Mouse (Mus musculus) liver, embryonic 11.5 days (tissue): ENCODE results near the gene Colgalt2. TPM values are rescaled to one million over a fixed set of nuclear protein-coding genes. Genes with fewer than 3 reads are reported as not detected.
"Not testable (repeated sequence)": the region's sequence is repeated elsewhere in the genome, so short reads cannot be mapped to it uniquely, and the experiment has no call there.

Experiments
- ATAC-seq: fragments of 200-750 bp; cut with Nextera tagmentation; replicated peaks from 2 replicates; pipeline ENCODE4 v1.8.0; 2017; ENCODE audit warnings: moderate number of reproducible peaks, mild to moderate bottlenecking, moderate TSS enrichment, moderate library complexity; ENCODE audit not compliant: low FRiP score
- DNase-seq: peaks from one replicate; pipeline ENCODE4 v3.0.0-alpha.2; 2017; ENCODE audit warnings: low spot score
- H3K27ac ChIP-seq: fragments of 300-500 bp; sonication (generic); 2 replicates; pipeline ENCODE4 v1.5.1; 2014; ENCODE audit warnings: mild to moderate bottlenecking, low read depth, low read length, control low read depth
- H3K27me3 ChIP-seq: fragments of 300-500 bp; sonication (generic); replicated peaks from 2 replicates; pipeline ENCODE4 v1.6.1; 2014; ENCODE audit warnings: low read length, mixed read lengths; ENCODE audit not compliant: control insufficient read depth, insufficient read depth
- H3K36me3 ChIP-seq: fragments of 300-500 bp; sonication (generic); 2 replicates; pipeline ENCODE4 v1.6.1; 2014; ENCODE audit warnings: mild to moderate bottlenecking, low read length, moderate library complexity, mixed read lengths; ENCODE audit not compliant: control insufficient read depth, insufficient read depth
- H3K4me1 ChIP-seq: fragments of 300-500 bp; sonication (generic); replicated peaks from 2 replicates; pipeline ENCODE4 v1.6.1; 2014; ENCODE audit warnings: low read length, mixed read lengths; ENCODE audit not compliant: control insufficient read depth, insufficient read depth
- H3K4me2 ChIP-seq: fragments of 300-500 bp; sonication (generic); 2 replicates; pipeline ENCODE4 v1.6.1; 2014; ENCODE audit warnings: mild to moderate bottlenecking, control low read depth, moderate library complexity
- H3K4me3 ChIP-seq: fragments of 300-500 bp; sonication (generic); 2 replicates; pipeline ENCODE4 v1.5.1; 2014; ENCODE audit warnings: low read depth, low read length, control low read depth
- H3K9ac ChIP-seq: fragments of 300-500 bp; sonication (generic); 2 replicates; pipeline ENCODE4 v1.6.1; 2014; ENCODE audit warnings: low read depth, low read length, control low read depth
- H3K9me3 ChIP-seq: fragments of 300-500 bp; sonication (generic); 2 replicates; pipeline ENCODE4 v1.6.1; 2016; ENCODE audit warnings: low read length, inconsistent platforms, mixed read lengths; ENCODE audit not compliant: control insufficient read depth
- WGBS: fragments of 180-500 bp; shearing (Covaris S2); extraction: QIAGEN DNeasy Blood & Tissue Kit; methylation state at CpG from one replicate; pipeline ENCODE4 v1.1.7; 2014; 5-methylcytosine and 5-hydroxymethylcytosine counted together
- polyA plus RNA-seq: library from polyadenylated mRNA; unstranded; fragments of >200 nt; fragmentation: Nextera tagmentation; extraction: Ambion mirVana; gene quantifications from 2 replicates; pipeline ENCODE4 v1.2.1, GENCODE M21; 2014

Gene Colgalt2
- polyA plus RNA-seq, 1 experiment from 2014 or later = 1.7 TPM

- Histone ChIP-seq H3K27ac (no peak overlapping the region), H3K4me3 (no peak overlapping the region), H3K4me1 (no peaks in the 10 kb centered on the region), H3K9me3 (no peaks in the 10 kb centered on the region), H3K9ac (no peak overlapping the region), H3K36me3 (no peaks in the 10 kb centered on the region), H3K4me2 (no peak overlapping the region), H3K27me3 (no peaks in the 10 kb centered on the region)
- ATAC-seq (no peak), DNase-seq (no peak)
- WGBS = 70% methylated on average over 4 of the region's 4 CpGs
Measured at GRCm38 (mm10) chr1:152434166-152434565, 34.5 kb downstream of the Colgalt2 start.

- H3K4me2 ChIP-seq, H3K9ac ChIP-seq, H3K4me1 ChIP-seq, ATAC-seq, H3K27ac ChIP-seq, DNase-seq, H3K27me3 ChIP-seq, H3K9me3 ChIP-seq, H3K4me3 ChIP-seq, H3K36me3 ChIP-seq: not testable (repeated sequence)
- 76% methylated on average over 15 of the region's 17 CpGs for whole genome bisulfite sequencing
Measured at GRCm38 (mm10) chr1:152437518-152437917, 37.9 kb downstream of the Colgalt2 start.

- Histone ChIP-seq H3K27ac (no peak overlapping the region), H3K4me2 (no peak overlapping the region), H3K27me3 (no peaks in the 10 kb centered on the region), H3K36me3 (no peaks in the 10 kb centered on the region), H3K4me1 (no peaks in the 10 kb centered on the region), H3K9ac (no peak overlapping the region), H3K4me3 (no peak overlapping the region), H3K9me3 (no peaks in the 10 kb centered on the region)
- no peak for ATAC-seq
- no peak for DNase-seq
- 74% methylated on average over 4 of the region's 4 CpGs for WGBS
Measured at GRCm38 (mm10) chr1:152439408-152439807, 39.8 kb downstream of the Colgalt2 start.

- ATAC-seq = no peak
- 80% methylated on average over 10 of the region's 10 CpGs for WGBS
- H3K4me2 ChIP-seq = no peak overlapping the region
Measured at GRCm38 (mm10) chr1:152439874-152440273, 40.2 kb downstream of the Colgalt2 start.

GRCm38 (mm10) chr1:152444630-152445029 is 45.0 kb downstream of the Colgalt2 start:
- DNase-seq = no peak
- WGBS = 82% methylated on average over 7 of the region's 7 CpGs

More at GRCm38 (mm10) chr1:152439874-152440273, 40.2 kb downstream of the Colgalt2 start:
- Histone ChIP-seq H3K27me3 (no peaks in the 10 kb centered on the region), H3K27ac (no peak overlapping the region), H3K9me3 (no peaks in the 10 kb centered on the region), H3K9ac (no peak overlapping the region), H3K36me3 (no peaks in the 10 kb centered on the region), H3K4me3 (no peak overlapping the region), H3K4me1 (no peaks in the 10 kb centered on the region)
- no peak for DNase-seq

GRCm38 (mm10) chr1:152445925-152446324 is 46.3 kb downstream of the Colgalt2 start:
- no peaks in the 10 kb centered on the region for H3K4me1 ChIP-seq
- no peak overlapping the region for H3K4me2 ChIP-seq
- no peak for DNase-seq
- WGBS = 74% methylated on average over 6 of the region's 6 CpGs
- H3K36me3 ChIP-seq = no peaks in the 10 kb centered on the region
- H3K27me3 ChIP-seq = no peaks in the 10 kb centered on the region
- no peak for ATAC-seq
- no peaks in the 10 kb centered on the region for H3K9me3 ChIP-seq
- H3K4me3 ChIP-seq = no peak overlapping the region
- no peak overlapping the region for H3K9ac ChIP-seq
- H3K27ac ChIP-seq = no peak overlapping the region

More at GRCm38 (mm10) chr1:152444630-152445029, 45.0 kb downstream of the Colgalt2 start:
- H3K27me3 ChIP-seq = no peaks in the 10 kb centered on the region
- H3K36me3 ChIP-seq = no peaks in the 10 kb centered on the region
- no peak overlapping the region for H3K9ac ChIP-seq
- H3K4me1 ChIP-seq = no peaks in the 10 kb centered on the region
- no peak overlapping the region for H3K4me3 ChIP-seq
- no peak for ATAC-seq
- H3K27ac ChIP-seq = no peak overlapping the region
- H3K4me2 ChIP-seq = no peak overlapping the region
- no peaks in the 10 kb centered on the region for H3K9me3 ChIP-seq

DNA sequence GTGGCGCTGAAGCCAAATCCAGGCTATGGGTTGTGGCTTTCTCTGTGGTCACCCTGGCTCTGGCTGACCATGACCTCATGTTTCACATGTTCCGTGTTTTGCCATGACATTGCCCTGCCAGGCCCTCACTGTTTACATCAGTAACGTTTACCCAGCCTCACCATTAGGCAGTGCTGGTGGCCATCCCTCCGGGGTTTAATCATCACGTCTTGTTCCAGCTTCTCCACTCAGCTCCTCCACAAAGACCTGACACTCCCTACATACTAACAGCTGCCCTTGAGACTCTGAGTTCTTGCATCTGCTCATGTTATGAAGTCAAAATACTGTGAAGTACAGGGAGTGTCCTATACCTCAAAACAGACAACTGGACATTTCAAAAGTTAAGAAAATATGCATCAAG is 54.9 kb downstream of the Colgalt2 start:
- no peak overlapping the region for H3K4me3 ChIP-seq
- no peak overlapping the region for H3K27ac ChIP-seq
- H3K27me3 ChIP-seq = no peaks in the 10 kb centered on the region
- no peak overlapping the region for H3K9ac ChIP-seq
- no peak overlapping the region for H3K4me2 ChIP-seq
- H3K9me3 ChIP-seq = no peaks in the 10 kb centered on the region
- 75% methylated on average over 5 of the region's 5 CpGs for WGBS
- no peaks in the 10 kb centered on the region for H3K4me1 ChIP-seq
- ATAC-seq (no peak), DNase-seq (no peak)
- H3K36me3 ChIP-seq = no peaks in the 10 kb centered on the region

- Histone ChIP-seq H3K36me3 (no peaks in the 10 kb centered on the region), H3K9me3 (no peaks in the 10 kb centered on the region), H3K4me2 (no peak overlapping the region), H3K27ac (no peak overlapping the region), H3K4me1 (no peaks in the 10 kb centered on the region), H3K4me3 (no peak overlapping the region), H3K27me3 (no peaks in the 10 kb centered on the region), H3K9ac (no peak overlapping the region)
- 88% methylated on average over 10 of the region's 10 CpGs for WGBS
- ATAC-seq = no peak
- DNase-seq = no peak
Measured at GRCm38 (mm10) chr1:152455275-152456243, 55.9 kb downstream of the Colgalt2 start.

DNA sequence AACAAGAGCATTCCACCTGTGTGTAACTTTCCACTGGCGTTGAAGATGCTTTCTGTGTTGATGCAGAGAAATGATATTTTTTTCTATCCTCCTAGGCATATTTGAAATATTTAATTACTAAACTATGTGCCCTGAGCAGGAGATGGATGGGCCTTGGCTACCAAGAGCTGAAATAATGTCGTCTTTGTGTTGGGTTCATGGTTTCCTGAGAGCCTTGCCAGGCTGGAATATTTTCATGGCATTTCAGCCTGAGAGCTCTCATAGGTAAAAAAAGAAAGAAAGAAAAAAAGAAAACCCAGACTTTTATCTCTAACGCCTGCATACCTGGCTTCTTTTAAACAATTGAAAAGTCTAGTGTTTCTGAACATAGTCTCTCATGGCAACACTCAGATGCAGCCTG is 56.6 kb downstream of the Colgalt2 start:
- Histone ChIP-seq H3K4me2 (no peak overlapping the region), H3K36me3 (no peaks in the 10 kb centered on the region), H3K27ac (no peak overlapping the region), H3K9ac (no peak overlapping the region), H3K9me3 (no peaks in the 10 kb centered on the region), H3K4me1 (no peaks in the 10 kb centered on the region), H3K4me3 (no peak overlapping the region), H3K27me3 (no peaks in the 10 kb centered on the region)
- WGBS = 86% methylated on average over 3 of the region's 3 CpGs
- no peak for ATAC-seq
- no peak for DNase-seq
